Mouse (Mus musculus) midbrain, postnatal 0 days (tissue): ENCODE measurements around the gene Synj2. TPM values are rescaled to one million over a fixed set of nuclear protein-coding genes. Genes with fewer than 3 reads are reported as not detected.
A peak's percentile ranks its signal among the peaks of the same experiment; 100 is the strongest.

Experiments
- ATAC-seq: fragments of 200-750 bp; cut with Nextera tagmentation; 2 replicates; pipeline ENCODE4 v1.8.0; 2017; ENCODE audit warnings: moderate number of reproducible peaks, mild to moderate bottlenecking, moderate TSS enrichment, moderate library complexity; ENCODE audit not compliant: low FRiP score
- DNase-seq: peaks from one replicate; pipeline ENCODE4 v3.0.0-alpha.2; 2015; ENCODE audit warnings: low spot score
- H3K27ac ChIP-seq: fragments of 300-500 bp; sonication (generic); 2 replicates; pipeline ENCODE4 v1.5.1; 2014; ENCODE audit warnings: low read depth, mild to moderate bottlenecking, low read length, mixed read lengths
- H3K27me3 ChIP-seq: fragments of 300-500 bp; sonication (generic); 2 replicates; pipeline ENCODE4 v1.6.1; 2014; ENCODE audit warnings: low read length, control low read depth, mixed read lengths; ENCODE audit not compliant: insufficient read depth
- H3K36me3 ChIP-seq: fragments of 300-500 bp; sonication (generic); 2 replicates; pipeline ENCODE4 v1.6.1; 2014; ENCODE audit warnings: low read length, control low read depth, mixed read lengths; ENCODE audit not compliant: insufficient read depth
- H3K4me1 ChIP-seq: fragments of 300-500 bp; sonication (generic); 2 replicates; pipeline ENCODE4 v1.6.1; 2014; ENCODE audit warnings: mild to moderate bottlenecking, control low read depth, antibody characterized with exemption, low read length, mixed read lengths; ENCODE audit not compliant: insufficient read depth
- H3K4me2 ChIP-seq: fragments of 300-500 bp; sonication (generic); 2 replicates; pipeline ENCODE4 v1.6.1; 2014; ENCODE audit warnings: low read depth, mild to moderate bottlenecking, low read length, mixed read lengths; ENCODE audit not compliant: poor library complexity, severe bottlenecking
- H3K4me3 ChIP-seq: fragments of 300-500 bp; sonication (generic); 2 replicates; pipeline ENCODE4 v1.5.1; 2014; ENCODE audit warnings: low read depth, mild to moderate bottlenecking, low read length, moderate library complexity
- H3K9ac ChIP-seq: fragments of 300-500 bp; sonication (generic); replicated peaks from 2 replicates; pipeline ENCODE4 v1.6.1; 2014; ENCODE audit warnings: mild to moderate bottlenecking, low read length, moderate library complexity, mixed read lengths; ENCODE audit not compliant: poor library complexity, severe bottlenecking
- H3K9me3 ChIP-seq: fragments of 300-500 bp; sonication (generic); 2 replicates; pipeline ENCODE4 v1.6.1; 2016; ENCODE audit warnings: low read length, control low read depth
- CTCF ChIP-seq: IDR thresholded peaks from 2 replicates; pipeline ENCODE4 v1.5.1; 2016; ENCODE audit warnings: antibody characterized with exemption, mild to moderate bottlenecking
- WGBS: fragments of 180-500 bp; shearing (Covaris S2); extraction: QIAGEN DNeasy Blood & Tissue Kit; methylation state at CpG from one replicate; pipeline ENCODE4 v1.1.7; 2014; 5-methylcytosine and 5-hydroxymethylcytosine counted together
- polyA plus RNA-seq: library from polyadenylated mRNA; unstranded; fragments of >200 nt; fragmentation: Nextera tagmentation; extraction: Ambion mirVana; gene quantifications from 2 replicates; pipeline ENCODE4 v1.2.1, GENCODE M21; 2015
- total RNA-seq: library from RNA; depleted of rRNA; stranded (reverse); fragments of >200 nt; gene quantifications from 2 replicates; pipeline ENCODE4 v1.2.3, GENCODE M21; 2014

The Synj2 gene
- total and polyA plus RNA-seq, 2 experiments from 2014 or later: 2.3 to 3.1 TPM

GRCm38 (mm10) chr17:5937441-5937840 lies 3.6 kb upstream of the Synj2 start:
- no peak for TF ChIP-seq CTCF
- 0 out of 2 replicates have a peak, but pooled peaks cover 9% of the 10 kb centered on the region for H3K4me1 ChIP-seq
- H3K4me2 ChIP-seq: no peak overlapping the region
- H3K9me3 ChIP-seq: no peaks in the 10 kb centered on the region
- no peak overlapping the region for H3K9ac ChIP-seq
- H3K27me3 ChIP-seq: peaks cover 12% of the 10 kb centered on the region; the same call in 1 of the 2 replicates
- no peaks in the 10 kb centered on the region for H3K36me3 ChIP-seq
- no peak overlapping the region for H3K4me3 ChIP-seq
- H3K27ac ChIP-seq: no peak overlapping the region
- WGBS: 81% methylated on average over 2 of the region's 2 CpGs
- ATAC-seq (no peak), DNase-seq (no peak)

GRCm38 (mm10) chr17:5939871-5940270 lies 1.2 kb upstream of the Synj2 start:
- Histone ChIP-seq H3K4me1 (0 out of 2 replicates have a peak, but pooled peaks cover 7% of the 10 kb centered on the region), H3K9me3 (no peaks in the 10 kb centered on the region), H3K9ac (no peak overlapping the region), H3K36me3 (no peaks in the 10 kb centered on the region), H3K27me3 (peaks cover 14% of the 10 kb centered on the region; the same call in 1 of the 2 replicates), H3K4me3 (no peak overlapping the region), H3K27ac (no peak overlapping the region), H3K4me2 (no peak overlapping the region)
- TF ChIP-seq CTCF: no peak
- no peak for DNase-seq
- ATAC-seq: no peak
- 61% methylated on average over 12 of the region's 12 CpGs for WGBS

- no peaks in the 10 kb centered on the region for H3K36me3 ChIP-seq
- WGBS: under 1% methylated on average over 27 of the region's 38 CpGs
- ATAC-seq: peak; percentile 76
- H3K27me3 ChIP-seq: peaks cover 14% of the 10 kb centered on the region; the same call in 1 of the 2 replicates
- DNase-seq: peak; percentile 48
- no peaks in the 10 kb centered on the region for H3K9me3 ChIP-seq
- H3K9ac ChIP-seq: no peak overlapping the region
- TF ChIP-seq CTCF: peak; percentile 62
- peak overlapping the region; percentile 84 for H3K4me2 ChIP-seq
- no peak overlapping the region for H3K27ac ChIP-seq
- peak overlapping the region; percentile 50 for H3K4me3 ChIP-seq
- 0 out of 2 replicates have a peak, but pooled peaks cover 7% of the 10 kb centered on the region for H3K4me1 ChIP-seq
These were observed 288 bp upstream of the Synj2 start for GRCm38 (mm10) chr17:5940792-5941191.

DNA sequence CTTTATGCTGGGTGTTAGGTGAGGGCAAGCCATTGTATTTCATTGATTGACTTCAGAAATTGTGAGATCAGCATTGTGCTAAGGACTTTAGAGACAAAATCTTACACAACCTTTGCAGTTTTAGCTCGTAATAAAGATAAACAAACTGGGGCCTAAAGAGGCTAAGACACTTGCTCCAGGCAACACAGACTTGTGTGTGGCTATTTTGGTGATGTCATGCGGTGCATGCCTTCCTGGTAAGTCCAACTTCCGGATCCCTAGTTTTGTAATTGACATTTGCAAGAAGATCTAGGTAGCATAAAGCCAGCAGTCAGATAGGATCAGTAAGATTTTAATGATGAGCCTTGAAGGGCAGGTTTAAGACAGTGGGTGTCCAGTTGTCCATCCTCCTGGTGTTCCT lies 1.1 kb downstream of the Synj2 start:
- DNase-seq (no peak), ATAC-seq (no peak)
- Histone ChIP-seq H3K9me3 (no peaks in the 10 kb centered on the region), H3K4me3 (no peak overlapping the region), H3K27ac (no peak overlapping the region), H3K9ac (no peak overlapping the region), H3K36me3 (no peaks in the 10 kb centered on the region), H3K27me3 (peaks cover 14% of the 10 kb centered on the region; the same call in 1 of the 2 replicates), H3K4me1 (0 out of 2 replicates have a peak, but pooled peaks cover 7% of the 10 kb centered on the region), H3K4me2 (no peak overlapping the region)
- WGBS: 87% methylated on average over 3 of the region's 3 CpGs
- TF ChIP-seq CTCF: no peak

DNA sequence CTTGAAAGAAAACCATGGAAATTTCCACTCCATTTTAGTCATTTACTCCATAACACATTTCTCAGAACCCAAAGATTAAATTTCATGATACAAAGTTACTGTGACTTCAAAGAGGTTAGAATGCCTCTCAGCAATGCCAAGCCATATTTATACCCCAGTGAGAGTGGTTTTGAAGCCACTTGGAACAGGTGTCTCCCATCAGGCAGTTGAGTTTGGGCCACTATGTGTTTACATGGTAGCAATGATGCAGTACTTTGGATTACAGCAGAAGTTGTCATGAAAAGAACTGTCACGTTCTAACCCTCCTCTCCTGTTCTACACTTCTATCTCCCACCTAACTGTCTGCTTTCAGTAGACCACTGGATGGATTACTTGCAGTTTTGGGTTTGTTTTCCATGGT lies 2.0 kb downstream of the Synj2 start:
- Histone ChIP-seq H3K4me3 (no peak overlapping the region), H3K27me3 (peaks cover 14% of the 10 kb centered on the region; the same call in 1 of the 2 replicates), H3K4me2 (no peak overlapping the region), H3K9ac (no peak overlapping the region), H3K9me3 (no peaks in the 10 kb centered on the region), H3K4me1 (0 out of 2 replicates have a peak, but pooled peaks cover 7% of the 10 kb centered on the region), H3K27ac (no peak overlapping the region), H3K36me3 (no peaks in the 10 kb centered on the region)
- DNase-seq (no peak), ATAC-seq (no peak)
- 88% methylated on average over 1 of the region's 1 CpGs for WGBS
- TF ChIP-seq CTCF: no peak

- no peaks in the 10 kb centered on the region for H3K36me3 ChIP-seq
- no peak overlapping the region for H3K27ac ChIP-seq
- ATAC-seq: no peak
- no peak overlapping the region for H3K9ac ChIP-seq
- H3K27me3 ChIP-seq: 0 out of 2 replicates have a peak, but pooled peaks cover 5% of the 10 kb centered on the region
- 78% methylated on average over 3 of the region's 3 CpGs for WGBS
- no peaks in the 10 kb centered on the region for H3K9me3 ChIP-seq
- no peak for DNase-seq
- no peak overlapping the region for H3K4me3 ChIP-seq
- no peak overlapping the region for H3K4me2 ChIP-seq
- H3K4me1 ChIP-seq: no peaks in the 10 kb centered on the region
- TF ChIP-seq CTCF: no peak
These were observed 6.0 kb downstream of the Synj2 start for GRCm38 (mm10) chr17:5947039-5947438.
